Mouse (Mus musculus) T-helper 2 cell (primary cell): ENCODE results near the gene Slc35b4.

ENCODE experiments used
- in situ Hi-C: fragments of 300-600 bp; cut with MboI, MseI; formaldehyde crosslinking; loops from one replicate; pipeline ENCODE4 v1.15.1; 2025; ENCODE audit warnings: high pct_unique_total_duplicates

Gene Slc35b4

DNA sequence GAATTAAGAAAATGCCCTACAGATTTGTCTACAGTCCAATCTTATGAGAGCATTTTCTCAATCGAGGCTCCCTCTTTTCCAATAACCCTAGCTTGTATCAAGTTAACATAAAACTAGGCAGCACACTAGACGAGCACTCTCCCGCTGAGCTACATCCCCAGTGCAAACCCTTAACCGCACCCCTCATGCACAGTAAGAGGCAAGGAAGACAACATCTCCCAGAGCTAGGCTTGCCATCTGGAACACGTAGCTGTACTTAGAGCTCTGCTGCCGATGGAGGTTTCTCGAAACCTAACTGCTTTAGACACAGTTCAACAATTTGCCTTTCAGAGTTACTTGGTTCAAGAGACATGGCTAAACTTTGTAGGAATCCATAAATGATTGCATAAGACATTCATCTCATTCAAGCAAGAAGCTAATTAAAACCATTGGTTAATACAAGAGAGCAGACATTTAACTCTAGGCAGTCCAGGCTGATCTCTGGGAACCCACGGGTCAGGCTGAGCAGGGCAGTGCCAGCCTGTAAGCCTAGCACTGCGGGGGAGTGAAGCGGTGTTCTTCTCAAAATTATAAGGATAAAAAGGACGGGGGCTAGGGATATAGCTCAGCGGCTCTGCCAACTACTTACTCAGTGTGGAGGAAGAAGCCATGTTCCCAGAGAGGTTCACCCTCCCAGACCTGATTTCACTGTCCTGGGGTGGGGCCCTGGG lies 5.0 kb downstream of the Slc35b4 start:
- in situ Hi-C loops = no loop called here

DNA sequence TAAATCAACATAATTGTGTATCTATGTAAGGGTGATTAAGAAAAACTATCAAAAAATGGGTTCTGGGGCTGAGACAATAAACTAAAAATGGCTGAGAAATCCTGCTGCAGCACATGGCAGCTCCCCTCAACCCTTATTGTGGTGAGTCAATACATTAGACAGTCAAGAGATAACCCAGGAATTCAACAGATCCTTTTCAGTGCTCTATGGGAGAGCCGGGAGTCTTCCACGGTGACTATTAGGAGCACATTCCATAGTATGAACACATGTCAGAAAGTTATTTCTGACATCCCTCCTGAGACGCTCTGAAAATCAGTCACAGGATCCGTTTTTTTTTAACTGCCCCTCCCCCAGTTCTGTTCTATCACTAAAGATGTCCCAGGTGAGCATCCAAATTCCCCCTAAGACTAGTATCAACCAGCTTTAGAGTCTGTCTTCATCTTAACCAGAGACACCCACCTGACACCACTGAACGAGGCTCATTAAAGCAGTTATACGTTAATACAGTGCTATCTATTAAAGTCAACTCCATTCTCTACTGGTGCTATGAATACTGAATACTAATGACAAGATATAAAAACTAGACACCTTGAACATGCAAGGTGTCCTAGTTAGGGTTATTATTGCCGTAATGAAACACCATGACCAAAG lies 5.9 kb downstream of the Slc35b4 start:
- in situ Hi-C loops = no loop called here

DNA sequence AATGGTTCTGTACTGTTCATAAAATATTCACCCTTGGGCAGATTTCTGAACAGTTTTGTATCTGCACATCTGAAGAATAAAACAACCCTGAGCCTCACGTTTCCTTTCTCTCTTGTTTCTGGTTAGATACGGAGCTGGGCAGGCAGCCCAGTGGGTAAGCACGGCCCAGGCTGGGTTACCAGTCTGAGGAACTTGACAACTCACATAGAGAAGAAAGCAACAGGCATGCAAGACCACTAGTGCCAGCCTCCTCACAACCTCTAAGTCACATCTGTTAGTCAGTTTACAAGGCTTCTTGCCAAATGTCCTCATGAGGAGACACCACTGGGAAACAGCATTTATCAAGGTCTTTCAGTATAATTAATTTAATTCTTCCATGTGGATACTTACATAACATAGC lies 8.1 kb downstream of the Slc35b4 start:
- in situ Hi-C loops = no loop called here

DNA sequence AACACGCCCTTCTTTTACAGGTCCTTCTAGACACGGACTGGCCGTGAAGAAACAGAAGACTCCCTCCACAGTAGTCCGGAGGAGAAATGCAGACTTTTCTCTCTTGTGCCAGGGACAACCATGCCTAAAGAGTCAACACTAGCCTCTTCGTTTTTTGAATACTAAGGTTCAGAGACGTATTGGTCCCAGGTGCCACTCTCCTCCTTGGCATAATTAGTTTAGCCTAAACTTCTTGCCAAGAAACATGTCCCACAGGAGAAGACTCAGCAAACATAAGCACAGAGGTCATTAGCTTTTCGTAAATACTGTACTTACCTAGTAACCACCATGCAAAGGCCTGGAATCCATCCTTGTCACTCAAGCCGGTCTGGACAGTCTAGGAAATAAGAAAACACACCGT lies 13.9 kb downstream of the Slc35b4 start:
- in situ Hi-C loops = no loop called here

DNA sequence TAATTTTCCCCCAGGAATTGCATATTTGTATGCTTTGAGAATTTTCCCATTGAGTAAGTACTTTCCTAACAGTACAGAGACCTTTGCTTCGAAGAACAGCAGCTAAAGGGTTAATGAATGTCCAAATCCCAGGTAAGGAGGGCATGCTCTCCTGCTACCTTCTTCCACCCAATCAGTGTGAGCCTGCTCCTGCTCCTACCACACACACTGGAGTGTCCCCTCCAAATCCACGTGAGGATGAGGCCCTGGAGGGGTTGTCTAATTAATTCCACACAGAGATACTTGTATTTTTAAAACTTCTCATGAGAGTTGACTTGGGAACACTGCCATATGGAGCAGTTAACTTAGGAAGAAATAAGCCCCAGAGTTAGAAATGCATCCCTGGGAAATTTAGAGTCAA lies 14.3 kb downstream of the Slc35b4 start:
- in situ Hi-C loops = no loop called here

DNA sequence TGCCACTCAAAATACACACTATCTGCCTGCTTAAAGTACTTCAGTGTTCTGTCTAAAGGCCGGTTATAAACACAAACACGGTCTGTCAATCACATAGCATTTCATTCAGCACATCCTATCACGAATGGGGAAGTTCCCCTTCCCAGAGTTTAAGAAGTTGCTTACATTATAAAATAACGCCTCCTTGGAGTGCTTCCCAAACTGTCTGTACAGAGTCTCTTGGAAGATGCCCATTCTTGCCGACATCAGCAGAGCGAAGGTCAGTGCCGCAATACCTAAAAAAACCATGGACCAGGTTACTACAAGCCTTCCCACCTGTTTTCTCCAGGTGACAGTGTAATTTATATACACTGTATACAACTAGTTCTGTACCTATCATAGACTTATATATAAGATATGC lies 15.4 kb downstream of the Slc35b4 start:
- in situ Hi-C loops = no loop called here

DNA sequence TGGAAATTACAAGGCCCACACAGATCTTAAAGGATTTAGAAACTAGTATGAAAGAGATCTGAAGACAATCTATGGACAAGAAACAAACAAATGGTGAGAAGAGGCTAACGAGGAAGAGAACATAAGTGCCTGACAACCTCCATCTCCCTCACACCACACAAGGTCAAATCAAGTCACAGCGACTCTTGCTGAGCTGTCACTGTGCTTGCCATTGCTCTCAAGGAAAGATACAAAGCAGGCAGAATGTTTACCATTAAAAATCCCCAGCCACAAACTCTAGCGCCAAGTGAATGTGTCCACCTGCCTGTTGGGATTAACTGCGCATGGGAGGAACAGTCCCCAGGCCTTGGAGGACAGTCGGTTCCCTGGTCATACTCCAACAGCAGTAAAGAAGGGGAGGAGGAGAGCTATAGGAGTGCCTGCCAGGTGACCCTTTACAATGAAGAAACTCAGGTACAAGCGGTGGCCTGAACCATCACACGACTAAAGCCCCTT lies 16.0 kb downstream of the Slc35b4 start:
- in situ Hi-C loops = no loop called here

DNA sequence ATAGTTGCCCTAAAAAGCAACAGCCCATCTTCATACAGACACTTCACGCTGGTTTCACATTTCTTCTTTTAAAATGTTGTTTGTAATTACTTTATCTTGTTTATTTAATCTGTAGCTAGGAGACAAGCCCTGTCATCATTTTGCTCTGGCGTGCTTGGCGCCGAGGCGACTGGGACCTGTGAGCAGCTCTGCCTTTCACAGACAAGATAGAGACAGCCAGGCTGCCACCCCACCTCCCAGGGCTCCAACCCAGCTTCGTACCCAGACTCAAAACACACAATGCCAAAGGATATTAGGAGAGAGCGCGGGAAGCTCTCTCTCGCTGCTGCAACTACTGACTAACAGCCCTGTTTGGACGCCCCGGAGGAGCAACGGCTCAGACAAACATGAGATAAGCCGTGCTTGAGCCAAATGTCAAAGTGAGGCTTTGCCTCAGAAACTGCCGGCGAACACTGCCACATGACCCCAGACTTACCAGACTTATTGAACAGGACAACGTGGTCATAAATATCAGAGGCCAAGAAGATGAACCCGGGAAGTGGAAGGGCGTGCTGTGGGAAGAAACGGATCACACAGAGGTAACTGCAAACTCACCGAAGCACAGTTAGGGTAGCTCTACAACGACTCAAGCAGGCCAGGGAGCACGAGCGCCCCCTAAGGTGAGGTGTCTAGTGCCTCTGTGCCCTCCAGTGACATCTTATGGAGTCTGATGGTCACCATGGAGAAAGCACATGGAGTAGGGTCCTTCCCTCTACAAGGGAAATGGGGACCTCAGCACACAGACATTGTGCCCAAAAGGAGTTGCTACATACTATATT lies 16.7 kb downstream of the Slc35b4 start:
- in situ Hi-C loops = loop anchor here (10.0 kb wide), 1 partner anchor 385 kb away; no protein-coding TSS in a partner anchor

DNA sequence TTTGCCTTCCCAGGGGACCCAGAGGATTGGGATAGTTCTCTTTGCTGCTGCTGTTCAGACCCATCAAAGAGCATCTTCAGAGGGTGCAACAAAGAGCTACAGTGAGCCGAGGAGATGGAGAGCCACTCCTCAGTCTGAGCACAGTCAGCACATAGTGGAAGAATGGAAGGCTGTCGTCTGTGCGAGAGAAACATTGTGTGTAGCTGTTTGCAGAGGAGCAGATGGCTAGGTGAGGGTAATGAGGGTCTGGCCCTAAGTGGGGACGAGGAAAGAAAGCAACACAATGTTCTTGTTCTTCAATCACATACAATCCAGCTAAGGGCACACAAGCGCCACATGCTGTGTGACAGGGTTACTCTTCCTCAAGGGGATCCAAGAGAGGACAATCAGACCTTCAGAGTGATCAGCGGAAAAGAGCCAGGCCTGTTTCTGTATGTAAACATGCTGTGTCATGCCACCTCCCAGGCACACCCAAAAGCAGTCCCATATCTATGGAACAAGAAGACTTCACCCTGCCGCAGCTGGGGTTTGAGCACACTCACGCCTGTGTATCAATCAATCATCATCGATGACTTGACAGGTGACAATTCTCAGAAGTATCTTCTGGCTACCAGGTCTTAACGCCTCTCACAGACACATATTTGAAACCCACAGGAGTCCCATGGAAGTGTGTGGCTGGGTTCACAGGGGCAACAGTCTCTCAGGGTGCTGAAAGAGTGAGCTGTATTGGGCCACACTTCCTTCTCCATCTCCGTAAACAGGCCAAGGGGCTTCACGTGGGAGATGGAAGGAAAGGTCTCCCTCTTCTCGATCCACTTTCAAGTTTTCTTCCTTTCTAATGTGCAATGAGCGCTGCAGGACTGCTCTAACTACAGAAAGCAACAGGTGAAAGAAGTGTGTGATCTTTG lies 19.8 kb downstream of the Slc35b4 start:
- in situ Hi-C loops = loop anchor here (10.0 kb wide), 1 partner anchor 382 kb away; no protein-coding TSS in a partner anchor

DNA sequence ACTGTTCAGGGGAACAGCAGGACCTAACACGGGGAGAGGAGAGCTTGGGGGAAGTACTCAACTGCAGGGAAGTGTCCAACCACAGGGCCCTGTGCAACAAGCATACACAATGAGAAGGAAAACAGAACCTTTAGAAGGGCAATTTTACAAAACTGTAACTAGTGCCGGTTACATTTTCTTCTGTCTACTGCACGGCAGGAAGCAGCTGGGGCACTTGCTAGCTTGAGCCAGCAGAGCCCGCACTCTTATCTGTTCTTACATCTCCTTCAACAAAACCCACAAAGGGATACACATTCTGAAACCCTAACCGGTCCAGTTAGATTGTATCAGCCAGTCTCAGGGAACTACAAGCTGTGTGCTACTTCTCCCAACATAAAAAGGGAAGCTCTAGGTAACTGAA lies 20.9 kb downstream of the Slc35b4 start:
- in situ Hi-C loops = loop anchor here (10.0 kb wide), 1 partner anchor 381 kb away; no protein-coding TSS in a partner anchor

DNA sequence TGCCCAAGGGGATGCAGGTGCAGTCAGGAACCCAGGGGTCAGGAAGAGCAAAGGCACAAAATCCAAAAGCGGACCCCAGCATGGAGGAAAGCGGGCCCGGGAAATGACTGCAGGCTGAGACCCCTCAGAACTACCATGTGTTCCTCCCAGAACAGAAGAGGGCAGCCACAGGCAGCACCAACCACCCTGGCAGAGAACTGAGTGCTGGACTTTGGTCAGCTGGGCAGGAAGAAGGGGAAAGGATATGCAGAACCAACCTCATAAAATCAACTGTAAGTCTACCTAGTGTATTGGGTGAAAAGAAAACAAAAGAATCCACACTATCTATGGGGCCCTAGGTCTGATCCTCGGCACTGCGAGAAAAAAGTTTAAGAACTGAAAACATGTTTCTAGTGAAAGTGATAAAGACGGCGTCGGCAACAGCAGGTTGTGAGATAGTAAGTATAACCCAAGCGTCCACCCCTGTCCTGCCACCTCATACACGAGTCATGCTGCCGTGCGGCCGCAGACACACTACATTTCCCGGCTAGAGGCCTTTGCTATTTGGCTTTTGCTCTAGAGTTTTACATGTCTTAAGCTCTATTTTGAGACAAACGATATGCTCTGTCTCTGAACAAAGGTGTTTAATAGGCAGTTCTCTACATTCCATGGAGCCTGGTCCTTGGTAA lies 21.6 kb downstream of the Slc35b4 start:
- in situ Hi-C loops = loop anchor here (10.0 kb wide), 1 partner anchor 380 kb away; no protein-coding TSS in a partner anchor

DNA sequence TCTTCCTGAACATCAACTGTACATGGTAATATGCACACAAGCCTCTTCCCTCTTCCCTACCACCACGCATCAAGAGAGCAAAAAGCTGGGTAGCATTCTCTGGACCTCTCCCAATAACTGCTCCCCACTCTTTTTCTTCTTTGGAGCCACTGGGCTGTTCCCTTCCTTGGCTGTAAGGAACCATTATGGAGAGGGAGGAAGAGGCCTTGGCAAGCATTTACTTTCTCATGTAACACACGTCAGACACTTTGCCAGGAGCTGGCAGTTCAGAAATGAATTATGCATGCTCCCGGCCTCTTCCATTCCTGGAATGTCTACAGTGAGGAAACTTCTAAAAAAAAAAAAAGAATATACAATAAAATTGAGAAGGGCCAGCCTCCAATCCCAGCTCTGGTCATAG lies 22.7 kb downstream of the Slc35b4 start:
- in situ Hi-C loops = loop anchor here (10.0 kb wide), 1 partner anchor 379 kb away; no protein-coding TSS in a partner anchor

DNA sequence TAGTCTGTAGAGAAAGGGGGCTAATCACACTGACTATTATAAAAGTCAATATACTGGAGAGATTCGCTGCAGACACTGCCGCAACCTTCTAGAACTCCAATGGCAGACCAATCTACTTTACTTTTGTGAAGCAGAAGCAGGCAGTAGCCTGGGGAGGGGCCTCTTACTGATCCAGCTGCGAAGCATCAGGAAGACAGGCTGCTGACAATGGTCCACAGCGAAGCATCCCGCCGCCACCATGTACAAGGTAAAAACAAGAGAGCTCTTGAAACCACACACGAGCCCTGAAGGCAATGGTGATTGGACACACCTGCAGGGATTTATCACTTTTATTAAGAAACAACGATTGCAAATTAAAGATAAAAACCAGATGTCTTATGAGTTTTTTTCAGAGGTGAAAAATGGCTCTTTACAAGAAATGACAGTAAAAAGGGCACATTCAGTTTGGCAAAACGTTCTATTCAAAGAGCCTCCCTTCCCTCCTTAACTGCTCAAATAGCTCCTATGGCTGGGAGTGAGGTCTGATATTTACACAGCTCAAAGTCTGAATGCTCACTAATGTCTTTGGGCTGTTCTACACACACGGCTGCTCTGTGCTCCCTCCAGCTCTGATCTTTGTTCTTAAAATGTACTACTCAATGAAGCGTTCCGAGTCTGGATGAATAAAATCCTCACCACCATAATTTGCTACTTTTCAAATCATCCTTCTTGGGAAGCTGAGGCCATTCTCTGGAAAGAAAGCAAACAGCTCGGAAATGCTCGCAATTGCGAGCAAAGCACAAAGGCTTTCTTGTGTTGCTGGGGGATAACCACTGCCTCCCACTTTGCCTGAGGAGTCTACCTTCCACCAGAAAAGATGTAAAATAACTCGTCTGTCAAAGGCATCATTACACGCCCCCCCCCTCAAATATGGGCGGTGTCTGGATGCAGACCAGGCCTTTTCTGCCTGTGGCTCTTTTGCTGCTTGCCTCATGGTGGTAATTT lies 23.6 kb downstream of the Slc35b4 start:
- in situ Hi-C loops = loop anchor here (10.0 kb wide), 1 partner anchor 379 kb away; no protein-coding TSS in a partner anchor

DNA sequence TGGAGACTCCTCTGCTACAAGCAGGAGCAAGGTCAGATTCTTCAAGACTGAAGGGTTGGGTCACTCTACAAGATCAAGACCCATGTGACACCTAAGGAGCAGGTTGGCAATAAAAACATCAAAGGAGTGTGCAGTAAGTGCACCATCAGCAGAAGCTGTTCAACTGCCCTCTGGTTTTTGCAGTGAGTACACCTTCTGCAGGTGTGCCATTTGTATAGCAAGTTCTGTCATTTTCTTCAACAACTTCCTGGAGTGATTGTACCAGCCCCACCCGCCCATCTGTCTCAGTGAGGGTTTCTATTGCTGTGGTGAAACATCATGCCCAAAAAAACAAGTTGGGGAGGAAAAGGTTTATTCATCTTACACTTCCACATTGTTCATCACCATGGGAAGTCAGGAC lies 27.1 kb downstream of the Slc35b4 start:
- in situ Hi-C loops = loop anchor here (10.0 kb wide), 1 partner anchor 375 kb away; no protein-coding TSS in a partner anchor

DNA sequence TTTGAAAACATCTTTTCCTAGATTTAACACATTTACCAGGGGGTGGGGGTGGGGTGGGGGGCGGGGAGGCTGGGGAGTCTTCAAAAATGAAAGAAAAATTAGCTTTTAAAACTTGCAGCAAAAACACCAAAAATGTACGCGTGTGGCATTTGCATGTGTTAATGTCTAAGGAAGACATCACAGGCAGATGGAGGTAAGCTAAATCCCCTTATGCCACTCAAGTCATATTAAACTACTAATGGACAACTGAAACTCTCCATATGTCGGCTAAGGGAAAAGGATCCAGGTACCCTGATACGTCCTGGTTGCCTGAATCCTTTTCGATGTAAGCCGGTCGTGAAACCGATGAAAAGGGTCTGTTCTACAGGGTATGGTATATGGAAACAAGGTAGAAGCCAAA lies 27.8 kb downstream of the Slc35b4 start:
- in situ Hi-C loops = no loop called here

DNA sequence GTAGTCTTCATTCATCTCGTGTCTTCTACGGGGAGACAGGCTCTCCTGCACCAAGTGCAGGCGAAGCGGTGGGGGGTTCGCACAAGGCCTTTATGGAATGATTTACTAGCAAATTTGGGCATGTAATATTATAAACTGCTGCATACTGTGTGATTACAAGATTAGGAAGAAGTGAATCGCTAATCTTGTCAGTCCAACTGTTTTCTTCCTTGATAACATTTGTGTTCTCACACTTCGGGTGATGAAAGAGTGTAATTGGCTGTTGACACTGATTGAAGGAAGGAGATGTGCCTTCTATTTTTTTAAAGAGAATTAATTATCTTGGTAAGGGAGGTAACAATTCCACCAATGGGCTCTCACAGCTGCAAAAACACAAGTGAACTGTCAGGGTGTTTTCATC lies 28.3 kb downstream of the Slc35b4 start:
- in situ Hi-C loops = no loop called here

DNA sequence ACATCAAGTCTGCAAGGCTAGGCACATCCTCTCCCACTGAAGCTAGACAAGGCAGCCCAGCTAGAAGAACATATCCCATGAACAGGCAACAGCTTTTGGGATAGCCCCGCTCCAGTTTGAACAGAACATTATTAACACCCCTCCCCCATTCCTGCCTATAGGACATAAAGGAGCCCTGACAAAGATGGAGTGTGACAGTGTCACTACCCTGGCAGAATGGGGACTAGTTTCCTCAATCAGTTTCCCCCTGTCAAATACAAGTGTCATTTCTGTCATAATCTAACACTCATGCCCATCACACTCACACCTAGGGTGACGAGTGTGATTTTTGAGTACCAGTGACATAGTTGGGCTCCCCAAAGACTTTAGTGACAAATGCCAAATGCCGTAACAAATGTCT lies 28.9 kb downstream of the Slc35b4 start:
- in situ Hi-C loops = no loop called here

DNA sequence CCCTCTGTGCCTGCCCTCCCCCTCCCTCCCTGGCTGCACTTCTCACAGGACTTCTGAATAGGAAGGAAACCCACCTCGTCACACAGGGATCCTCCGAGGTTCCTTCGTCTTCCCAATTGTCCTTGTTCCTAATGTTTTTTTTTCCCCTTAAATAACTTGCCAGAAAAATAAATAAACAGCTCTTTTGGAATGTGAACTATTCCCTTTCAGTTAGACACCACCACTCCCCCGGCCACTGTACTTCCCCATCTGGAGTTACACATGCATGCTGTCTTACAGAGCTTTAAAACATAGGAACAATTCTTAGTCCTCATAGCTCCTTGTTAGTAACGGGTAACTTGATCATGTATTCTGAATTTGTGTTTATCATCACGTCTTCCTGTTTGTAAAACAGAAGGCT lies 30.9 kb downstream of the Slc35b4 start:
- in situ Hi-C loops = no loop called here

DNA sequence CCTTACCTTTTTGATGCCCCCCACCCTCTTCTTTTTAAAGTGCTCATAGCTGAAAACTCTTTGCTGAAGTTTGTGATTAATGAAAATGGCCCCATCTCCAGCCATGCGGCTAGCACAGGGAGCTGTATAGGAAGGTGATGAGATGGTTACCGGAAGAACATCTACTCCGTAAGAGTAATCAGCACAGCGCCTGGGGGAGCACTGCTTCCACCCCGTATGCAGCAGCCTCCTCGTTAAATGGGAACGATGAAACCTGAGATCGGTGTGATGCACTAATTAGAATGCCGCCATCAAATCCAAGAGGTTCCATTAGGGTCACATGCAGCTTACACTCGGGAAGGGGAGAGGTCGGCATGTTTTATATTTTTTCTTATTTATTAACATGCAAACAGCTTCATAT lies 34.0 kb downstream of the Slc35b4 start:
- in situ Hi-C loops = no loop called here
